Mouse (Mus musculus) E14TG2a.4 (cell line): Measurements from ENCODE around the gene Gm32742.

Experiments
- CTCF ChIP-seq: conservative IDR thresholded peaks from 2 replicates; pipeline ENCODE4 v1.5.1; 2014; ENCODE audit warnings: low read length
- NANOG ChIP-seq: IDR thresholded peaks from 2 replicates; pipeline ENCODE4 v1.6.1; 2014; ENCODE audit warnings: borderline replicate concordance, low read length, mixed read lengths
- POU5F1 ChIP-seq: IDR thresholded peaks from 2 replicates; pipeline ENCODE4 v1.6.1; 2014; ENCODE audit warnings: low read length, borderline replicate concordance

GRCm38 (mm10) chr9:51140711-51141110 is 24.6 kb downstream of the Gm32742 start:
- TF ChIP-seq CTCF: no peak
- no peak for TF ChIP-seq POU5F1
- TF ChIP-seq NANOG: no peak
